Mouse (Mus musculus) natural killer cell, adult 2 months (primary cell): ENCODE measurements at regions not wholly inside any gene's neighbourhood (a gene's known extent, or its start where the extent isn't known, plus 50 kb on each side); places are given as distances from the start of the nearest gene placed in this dataset.

ENCODE experiments used
- DNase-seq, 2 experiments: peaks; one replicate each; pipeline ENCODE4 v3.0.0; 2022; ENCODE audit warnings: low spot score in 2 of 2

DNA sequence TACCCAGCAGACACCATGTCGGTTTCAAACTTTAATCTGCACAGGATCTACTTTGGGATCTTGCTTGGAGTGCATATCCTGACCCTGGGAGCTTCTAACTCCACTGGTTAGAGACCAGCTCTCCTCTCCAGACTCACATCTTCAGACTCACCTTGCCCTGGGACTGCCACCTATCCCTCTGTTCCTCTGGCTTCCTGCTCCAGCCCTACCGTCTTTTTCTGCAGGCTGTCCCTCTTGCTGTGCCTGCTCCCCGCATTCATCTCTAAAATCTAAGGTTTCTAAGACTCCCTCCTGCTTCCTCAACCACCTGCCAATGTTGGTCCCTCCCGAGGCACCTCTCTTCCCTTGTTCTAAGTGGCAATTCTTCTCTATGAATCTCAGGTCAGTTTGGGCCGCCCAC, 233.2 kb downstream of the Plpp3 start:
- DNase-seq: no peak

DNA sequence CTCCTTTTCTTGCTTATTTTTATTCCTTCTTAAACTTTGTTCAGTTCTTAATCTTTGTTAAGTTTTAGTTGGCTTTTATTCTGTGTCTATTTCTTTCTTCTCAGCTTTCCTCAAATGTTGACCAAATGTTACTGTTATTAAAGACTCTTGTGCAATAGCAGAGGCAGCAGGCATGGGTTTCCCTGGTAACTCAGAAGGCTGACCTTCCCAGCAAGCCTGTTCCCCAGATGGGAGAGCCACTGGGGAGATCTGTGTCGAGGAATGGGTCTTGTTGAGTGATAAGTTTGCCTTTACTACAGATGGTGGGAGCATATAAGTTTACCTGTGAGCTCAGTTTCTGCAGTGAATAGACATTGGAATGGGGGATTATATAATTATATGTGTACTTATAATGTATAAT, 237.2 kb downstream of the Plpp3 start:
- DNase-seq: no peak

DNA sequence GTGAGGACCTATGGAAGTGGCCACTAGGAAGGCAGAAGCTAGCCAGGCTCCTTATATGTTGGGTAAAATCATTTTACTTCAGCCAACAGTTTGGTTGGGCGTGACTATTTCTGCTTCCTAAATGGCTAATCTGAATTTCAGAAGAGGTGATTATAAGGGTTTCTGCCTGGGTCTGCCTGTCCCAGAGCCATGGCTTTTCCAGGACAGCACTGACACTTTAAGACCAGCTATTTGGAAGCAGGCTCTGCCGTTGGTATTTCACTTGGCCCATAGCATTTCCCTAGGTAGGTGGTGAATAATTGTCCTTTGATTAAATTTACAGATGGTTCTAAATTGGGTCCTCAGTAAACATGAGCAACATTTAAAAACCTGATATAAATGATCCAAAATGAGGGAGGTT, 240.3 kb downstream of the Plpp3 start:
- no peak for DNase-seq

DNA sequence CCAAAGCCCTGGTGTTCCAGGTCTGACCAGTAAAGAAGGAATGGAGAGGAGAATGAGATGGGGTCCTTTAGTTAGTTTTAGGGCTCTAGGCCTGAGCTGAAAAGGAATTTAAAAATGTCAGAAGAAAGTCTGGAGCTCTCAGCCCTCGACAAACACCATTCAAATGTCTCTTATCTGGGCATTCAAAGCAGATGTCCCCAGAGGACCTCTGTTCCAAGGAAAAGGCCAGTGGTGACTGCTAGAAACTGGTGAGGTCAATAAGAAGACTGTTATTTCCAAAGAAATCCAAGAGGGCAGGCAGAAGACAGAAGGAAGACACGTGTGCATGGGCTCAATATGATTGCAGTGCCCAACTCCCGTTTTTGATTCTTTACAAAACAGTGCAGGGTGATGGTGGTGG, 244.9 kb downstream of the Plpp3 start:
- no peak for DNase-seq

DNA sequence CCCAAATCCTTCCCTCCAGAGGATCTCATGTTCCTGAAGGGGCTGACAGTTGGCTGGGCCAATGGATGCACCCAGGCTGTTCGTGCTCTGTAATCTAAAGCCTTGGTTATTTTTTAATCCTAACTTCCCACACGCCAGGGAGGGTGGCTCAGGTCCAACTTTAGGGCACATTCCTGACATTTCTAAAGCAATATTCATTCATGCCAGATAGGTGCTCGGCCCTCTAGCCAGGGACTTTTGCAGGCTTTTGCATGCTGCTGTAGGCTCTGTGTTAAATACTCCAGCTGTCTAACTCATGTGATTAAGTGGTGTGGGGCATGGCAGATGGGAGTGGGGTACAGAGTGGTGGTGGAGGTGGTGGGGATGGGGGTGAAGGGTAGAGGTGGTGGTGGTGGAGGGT, 246.0 kb downstream of the Plpp3 start:
- no peak for DNase-seq

DNA sequence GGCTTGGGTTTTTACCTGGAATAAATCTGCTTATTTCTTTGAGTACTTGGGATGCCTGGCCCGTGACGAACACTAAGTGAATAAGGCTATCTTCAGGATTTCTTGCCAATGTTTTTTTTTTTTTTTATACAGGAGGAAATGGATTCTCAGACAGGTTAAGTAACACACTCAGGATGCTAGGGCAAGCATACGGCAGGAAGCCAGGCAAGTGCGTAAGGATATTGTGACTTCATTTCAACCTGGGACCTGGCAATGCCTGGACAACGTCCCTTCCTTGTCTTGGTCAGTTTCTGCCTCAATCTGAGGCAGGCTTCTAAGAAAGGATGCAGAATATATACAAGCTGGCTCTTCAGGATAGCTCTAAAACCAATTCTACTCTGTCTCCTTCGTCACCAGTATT, 246.5 kb downstream of the Plpp3 start:
- no peak for DNase-seq

- DNase-seq: no peak
These were observed 248.6 kb downstream of the Plpp3 start for GRCm38 (mm10) chr4:105405728-105406127.

DNA sequence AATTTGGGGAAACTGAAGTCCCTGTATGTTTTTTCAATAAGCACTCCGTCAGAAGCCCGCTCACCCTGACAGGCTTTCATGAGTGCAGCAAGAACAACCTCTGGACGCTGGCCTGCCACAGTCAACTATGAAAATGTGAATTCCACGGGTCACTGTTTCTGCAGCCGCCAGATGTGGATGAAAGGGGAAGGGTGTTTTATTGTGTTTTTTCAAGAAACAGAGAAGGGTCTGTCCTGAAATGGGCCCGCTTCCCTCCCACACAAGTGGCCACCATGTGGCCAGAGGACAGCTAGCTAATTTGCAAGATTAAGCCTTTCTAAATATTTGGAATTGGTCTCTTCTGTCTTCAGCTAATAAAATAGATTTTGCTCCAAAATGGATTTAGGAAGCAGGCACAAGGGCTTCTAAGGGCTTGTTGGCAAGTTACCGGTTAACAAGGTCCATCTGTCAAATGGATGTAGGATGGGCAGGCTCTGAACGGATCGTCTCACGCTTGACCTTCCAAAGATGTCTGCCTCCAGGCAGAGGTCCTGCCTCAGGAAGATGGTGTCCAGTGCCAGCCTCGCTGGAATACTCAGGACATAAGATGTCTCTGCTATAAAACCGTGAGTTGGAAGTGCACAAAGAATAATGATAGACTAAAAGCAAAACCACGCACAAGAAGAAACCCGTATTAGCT, 249.8 kb downstream of the Plpp3 start:
- DNase-seq: no peak

- DNase-seq: no peak
These were observed 251.7 kb downstream of the Plpp3 start for GRCm38 (mm10) chr4:105408896-105409295.

DNA sequence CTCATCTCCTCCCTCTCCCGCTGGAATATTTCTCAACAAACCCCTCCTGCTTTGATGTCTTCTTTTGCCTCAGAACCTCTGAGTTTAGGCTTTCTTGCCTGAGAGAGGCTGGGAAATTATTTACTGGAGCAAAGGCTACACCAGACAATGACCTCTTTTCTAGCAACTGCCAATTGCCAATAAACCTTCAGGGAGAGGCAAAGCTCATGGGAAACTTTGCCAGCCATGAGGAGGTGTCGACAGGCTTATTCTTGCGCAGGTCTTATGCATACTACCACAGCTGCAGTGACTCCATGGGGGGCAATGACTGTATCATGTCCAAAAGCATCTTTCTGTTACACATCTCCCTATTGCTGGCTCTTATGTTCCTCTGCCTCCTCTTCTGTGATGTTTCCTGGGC, 260.0 kb downstream of the Plpp3 start:
- DNase-seq: no peak

GRCm38 (mm10) chr4:105422466-105422865, 265.3 kb downstream of the Plpp3 start:
- DNase-seq: no peak

DNA sequence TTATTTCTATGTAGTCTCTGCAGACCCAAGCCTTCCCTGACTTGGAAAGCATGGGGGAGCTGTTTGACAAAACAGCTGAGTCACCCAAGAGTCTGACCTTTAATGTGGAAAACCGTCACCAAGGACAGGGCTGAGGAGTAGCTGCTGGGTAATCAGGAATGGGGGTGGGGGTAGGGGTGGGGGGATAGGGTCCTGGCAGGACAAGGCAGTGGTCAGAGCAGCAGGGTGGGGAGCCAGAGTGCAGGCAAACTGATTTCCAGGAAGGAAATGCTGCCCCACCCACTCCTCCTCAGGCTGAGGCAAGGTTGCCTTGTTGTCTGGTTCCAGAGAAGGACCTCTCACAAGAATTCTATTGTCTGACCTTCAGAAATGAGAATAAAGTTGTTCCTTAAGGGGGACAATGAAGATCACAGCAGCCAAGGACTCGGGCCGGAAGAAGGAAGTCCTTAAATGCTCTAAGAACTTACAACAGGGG, 266.6 kb downstream of the Plpp3 start:
- no peak for DNase-seq

- DNase-seq: no peak
These were observed 267.9 kb downstream of the Plpp3 start for GRCm38 (mm10) chr4:105425086-105425485.

DNA sequence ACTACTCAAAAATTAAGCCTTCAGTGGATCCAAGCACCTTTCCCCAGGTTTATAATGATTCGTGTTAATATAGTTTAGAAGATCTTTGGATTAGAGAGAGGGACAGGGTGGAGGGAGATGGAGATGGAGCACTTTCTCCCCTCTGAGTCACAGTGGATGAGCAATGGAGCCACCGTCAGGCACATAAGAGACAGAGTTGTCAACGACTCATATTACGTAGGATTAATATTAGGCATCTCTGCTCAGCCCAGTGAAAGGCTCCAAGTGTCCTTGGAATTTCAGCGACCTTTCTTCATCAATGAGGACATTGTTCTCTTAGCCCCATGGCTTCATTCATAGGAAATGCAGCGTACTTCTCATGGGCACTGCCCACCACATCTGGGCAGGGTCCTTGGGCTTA, 270.4 kb downstream of the Plpp3 start:
- no peak for DNase-seq

DNA sequence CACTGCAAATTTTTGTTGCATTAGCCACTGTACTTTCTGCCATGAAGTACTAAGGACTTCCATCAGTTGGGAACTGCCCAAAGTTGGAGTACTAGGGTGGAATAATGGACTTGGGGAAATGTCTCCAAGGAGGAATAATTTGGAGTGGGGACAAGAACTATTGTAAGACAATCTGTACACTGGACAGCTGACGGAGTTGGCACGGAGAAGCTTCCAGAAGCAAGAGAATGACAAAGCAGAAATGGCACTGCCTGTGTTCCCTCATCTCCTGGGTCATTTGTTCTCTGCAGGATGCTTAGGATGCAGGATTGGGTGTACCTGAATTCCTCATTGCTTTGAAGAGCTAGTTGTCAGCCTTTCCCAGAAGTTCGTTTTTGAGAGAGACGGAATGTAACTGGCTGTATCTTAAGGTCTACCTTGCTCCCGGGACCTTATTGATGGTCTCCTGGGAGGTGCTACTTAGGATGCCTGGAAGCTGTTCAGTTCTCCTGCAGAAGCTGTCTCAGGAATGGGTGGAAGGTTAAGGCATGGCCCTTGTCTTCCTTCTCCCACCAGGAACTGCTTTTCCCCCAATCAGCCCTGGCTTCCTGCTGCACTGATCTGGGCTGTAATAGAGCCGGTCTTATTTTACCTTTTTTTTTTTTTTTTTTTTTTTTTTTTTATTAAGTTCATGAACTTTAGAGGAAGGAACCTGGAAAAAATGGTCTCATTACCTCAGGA, 272.4 kb downstream of the Plpp3 start:
- no peak for DNase-seq

- no peak for DNase-seq
These were observed 275.3 kb downstream of the Plpp3 start for GRCm38 (mm10) chr4:105432461-105432860.

DNA sequence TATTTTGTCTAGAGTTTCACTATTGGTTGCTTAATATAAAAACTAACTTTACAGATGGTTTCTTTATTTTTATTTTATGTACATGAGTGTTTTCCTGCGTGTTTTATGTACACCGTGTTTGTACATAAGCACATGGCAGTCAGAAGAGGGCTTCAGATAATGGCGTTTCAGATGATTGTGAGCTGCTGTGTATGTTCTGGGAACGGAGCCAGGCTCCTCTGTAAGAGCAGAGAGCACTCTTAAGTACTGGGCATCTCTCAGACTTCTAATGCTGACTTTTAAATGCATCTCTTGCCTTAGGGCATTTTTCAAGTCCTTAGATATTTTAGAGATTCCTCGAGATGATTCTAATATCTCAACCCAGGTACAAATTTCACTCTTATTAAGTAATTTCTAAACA, 280.0 kb downstream of the Plpp3 start:
- no peak for DNase-seq

DNA sequence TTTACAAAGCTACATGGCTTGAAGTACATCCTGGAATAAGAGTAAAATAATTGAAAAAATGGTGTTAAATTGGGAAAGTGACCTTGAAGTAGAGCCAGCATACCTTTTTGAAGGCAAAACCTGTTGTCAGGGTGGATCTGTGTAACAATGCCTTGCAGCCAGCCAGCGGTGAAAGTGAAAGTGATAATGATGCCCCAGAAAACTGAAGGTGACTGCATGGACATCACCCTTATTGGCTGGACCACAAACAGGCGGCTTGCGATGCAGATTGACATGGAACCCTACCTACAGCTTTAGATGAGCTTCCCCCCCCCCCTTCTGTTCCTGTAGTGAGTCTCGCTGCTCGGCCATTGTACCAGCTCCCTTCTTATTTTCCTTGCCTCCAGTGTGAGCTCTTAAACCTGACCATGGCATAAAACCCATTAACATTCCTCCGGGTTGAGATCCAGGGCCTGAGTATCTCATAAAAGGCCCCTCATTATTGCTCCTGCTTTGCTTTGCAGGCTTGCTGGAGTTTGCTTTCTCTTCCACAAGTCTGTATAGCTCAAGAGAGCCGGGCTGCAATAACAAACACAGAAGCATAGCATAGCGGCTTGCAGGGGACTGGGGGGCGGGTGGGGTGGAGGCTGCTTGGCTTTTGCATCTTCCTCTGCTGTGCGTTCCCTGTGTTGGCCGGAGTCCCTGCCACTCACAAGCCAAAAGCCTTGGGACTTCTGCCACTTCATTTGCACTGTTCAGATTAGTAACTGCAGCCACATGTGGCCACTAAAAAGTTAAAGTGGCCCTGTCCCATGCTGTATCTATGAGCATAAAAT, 292.1 kb downstream of the Plpp3 start:
- DNase-seq: no peak

GRCm38 (mm10) chr4:105450881-105451280, 293.7 kb downstream of the Plpp3 start:
- DNase-seq: no peak

DNA sequence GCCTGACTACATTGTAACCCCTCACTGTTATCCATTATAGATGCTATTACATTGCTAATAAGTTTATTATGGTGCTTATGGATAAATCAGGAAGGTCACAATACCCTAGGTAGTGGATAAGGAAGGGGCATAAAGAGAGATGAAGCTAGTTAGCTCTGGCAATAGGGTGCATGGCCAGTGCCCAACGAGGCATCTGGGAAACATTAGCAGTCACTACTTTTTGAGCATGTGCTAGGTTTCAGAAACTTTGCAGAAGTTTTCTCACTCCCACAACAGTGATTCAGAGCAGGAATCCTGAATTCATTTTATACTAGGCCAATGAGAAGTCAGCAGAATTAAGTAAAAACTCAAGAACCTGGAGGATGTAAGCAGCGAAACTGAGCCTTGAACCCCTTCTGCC, 294.7 kb downstream of the Plpp3 start:
- DNase-seq: no peak

DNA sequence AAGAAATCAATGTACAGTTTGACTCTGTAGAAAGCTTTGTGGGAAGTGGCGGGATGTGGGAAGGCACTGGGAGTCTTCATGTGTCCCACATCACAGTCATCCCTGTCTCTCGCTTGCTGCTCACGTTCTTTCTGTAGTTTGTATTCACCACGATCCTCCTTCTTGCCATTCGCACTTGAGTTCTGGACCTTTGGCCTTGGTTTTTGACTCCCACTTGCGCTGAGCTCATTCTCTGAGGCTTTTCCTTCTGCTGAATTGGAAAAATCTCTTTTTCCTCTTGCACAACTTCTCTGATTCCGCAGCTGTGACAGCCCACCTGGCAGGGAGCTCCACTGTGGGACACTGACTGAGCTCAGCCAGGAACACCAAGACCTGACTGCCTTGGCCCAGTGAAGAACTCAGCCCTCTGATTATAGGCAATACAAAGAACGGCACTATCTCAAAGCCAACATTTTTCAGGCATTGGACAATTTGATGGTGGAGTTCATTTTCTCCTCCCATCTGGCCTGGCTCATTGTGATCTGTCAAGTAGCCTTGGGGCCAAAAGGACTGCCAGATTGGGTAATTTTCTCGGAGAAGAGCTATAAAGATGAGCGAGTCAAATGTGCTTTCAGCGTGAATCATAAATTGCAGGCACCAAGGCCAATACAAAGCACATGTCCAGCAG, 299.9 kb downstream of the Plpp3 start:
- DNase-seq: no peak
